Mouse (Mus musculus) layer of hippocampus, adult 11-12 months (tissue): ENCODE measurements around the gene Nup160.
A peak's percentile ranks its signal among the peaks of the same experiment; 100 is the strongest.

Source experiments
- DNase-seq: peaks from one replicate; pipeline ENCODE4 v3.0.0; 2022; ENCODE audit warnings: low spot score

The Nup160 gene

GRCm38 (mm10) chr2:90677007-90677406, at the start of gene Nup160:
Gene Nup160 (plus strand): TSS chr2:90677215.
- DNase-seq = no peak

- no peak for DNase-seq
These were observed 48.8 kb upstream of the Nup160 start for GRCm38 (mm10) chr2:90628261-90628660.

- no peak for DNase-seq
These were observed 47.5 kb upstream of the Nup160 start for GRCm38 (mm10) chr2:90629552-90629951.

- no peak for DNase-seq
These were observed 44.9 kb upstream of the Nup160 start for GRCm38 (mm10) chr2:90631938-90632733.

GRCm38 (mm10) chr2:90634671-90635070, 42.3 kb upstream of the Nup160 start:
- no peak for DNase-seq

- DNase-seq = no peak
These were observed 41.8 kb upstream of the Nup160 start for GRCm38 (mm10) chr2:90635085-90635723.

- no peak for DNase-seq
These were observed 40.2 kb upstream of the Nup160 start for GRCm38 (mm10) chr2:90636853-90637252.

- no peak for DNase-seq
These were observed 37.8 kb upstream of the Nup160 start for GRCm38 (mm10) chr2:90638986-90639746.

- DNase-seq = no peak
These were observed 37.0 kb upstream of the Nup160 start for GRCm38 (mm10) chr2:90639747-90640699.

GRCm38 (mm10) chr2:90641007-90641709, 35.9 kb upstream of the Nup160 start:
- DNase-seq = no peak

GRCm38 (mm10) chr2:90641710-90642039, 35.3 kb upstream of the Nup160 start:
- DNase-seq = no peak

- no peak for DNase-seq
These were observed 29.9 kb upstream of the Nup160 start for GRCm38 (mm10) chr2:90647084-90647483.

GRCm38 (mm10) chr2:90649405-90649804, 27.6 kb upstream of the Nup160 start:
- DNase-seq = no peak

- peak; percentile 13 for DNase-seq
These were observed 27.1 kb upstream of the Nup160 start for GRCm38 (mm10) chr2:90649965-90650364.

- no peak for DNase-seq
These were observed 24.9 kb upstream of the Nup160 start for GRCm38 (mm10) chr2:90652101-90652500.

- no peak for DNase-seq
These were observed 24.0 kb upstream of the Nup160 start for GRCm38 (mm10) chr2:90652993-90653392.

- no peak for DNase-seq
These were observed 21.6 kb upstream of the Nup160 start for GRCm38 (mm10) chr2:90655449-90655848.

GRCm38 (mm10) chr2:90658613-90659012, 18.4 kb upstream of the Nup160 start:
- DNase-seq = no peak

GRCm38 (mm10) chr2:90659016-90659415, 18.0 kb upstream of the Nup160 start:
- no peak for DNase-seq

GRCm38 (mm10) chr2:90659639-90660038, 17.4 kb upstream of the Nup160 start:
- no peak for DNase-seq

GRCm38 (mm10) chr2:90660947-90661346, 16.1 kb upstream of the Nup160 start:
- no peak for DNase-seq
